Mouse (Mus musculus): ENCODE data around the gene Rtl5.

Gene Rtl5

GRCm38 (mm10) chrX:102036866-102037361 is 34.2 kb downstream of the Rtl5 start:
- no peaks in the 10 kb centered on the region for H3K27me3 ChIP-seq (ENCODE audit: insufficient read depth, low read length)
- H3K4me3 ChIP-seq (replicated peaks; ENCODE audit: low read length), result no peak overlapping the region
- TF ChIP-seq CTCF (conservative IDR thresholded peaks at IDR 0.05; ENCODE audit: low read length) (no peak), POU5F1 (IDR thresholded peaks at IDR 0.05; ENCODE audit: borderline replicate concordance, low read length) (no peak), NANOG (IDR thresholded peaks at IDR 0.05; ENCODE audit: borderline replicate concordance, low read length) (no peak)
- H3K36me3 ChIP-seq (ENCODE audit: insufficient read depth, low read length), result no peaks in the 10 kb centered on the region
- peaks cover 26% of the 10 kb centered on the region for H3K4me1 ChIP-seq (replicated peaks; ENCODE audit: low read depth, low read length)
- H3K9me3 ChIP-seq (ENCODE audit: low read length), result no peaks in the 10 kb centered on the region

GRCm38 (mm10) chrX:102035671-102036070 is 35.4 kb downstream of the Rtl5 start:
- no peak for TF ChIP-seq POU5F1 (IDR thresholded peaks at IDR 0.05; ENCODE audit: borderline replicate concordance, low read length)
- no peak for TF ChIP-seq NANOG (IDR thresholded peaks at IDR 0.05; ENCODE audit: borderline replicate concordance, low read length)
- TF ChIP-seq CTCF (conservative IDR thresholded peaks at IDR 0.05; ENCODE audit: low read length), result no peak
- no peaks in the 10 kb centered on the region for H3K36me3 ChIP-seq (ENCODE audit: insufficient read depth, low read length)
- no peaks in the 10 kb centered on the region for H3K9me3 ChIP-seq (ENCODE audit: low read length)
- peaks cover 31% of the 10 kb centered on the region for H3K4me1 ChIP-seq (replicated peaks; ENCODE audit: low read depth, low read length)
- no peak overlapping the region for H3K4me3 ChIP-seq (replicated peaks; ENCODE audit: low read length)
- no peaks in the 10 kb centered on the region for H3K27me3 ChIP-seq (ENCODE audit: insufficient read depth, low read length)

- H3K27me3 ChIP-seq (ENCODE audit: insufficient read depth, low read length), result no peaks in the 10 kb centered on the region
- TF ChIP-seq NANOG (IDR thresholded peaks at IDR 0.05; ENCODE audit: borderline replicate concordance, low read length) (no peak), POU5F1 (IDR thresholded peaks at IDR 0.05; ENCODE audit: borderline replicate concordance, low read length) (no peak), CTCF (conservative IDR thresholded peaks at IDR 0.05; ENCODE audit: low read length) (no peak)
- no peak overlapping the region for H3K4me3 ChIP-seq (replicated peaks; ENCODE audit: low read length)
- H3K9me3 ChIP-seq (ENCODE audit: low read length), result no peaks in the 10 kb centered on the region
- H3K4me1 ChIP-seq (replicated peaks; ENCODE audit: low read depth, low read length), result peaks cover 31% of the 10 kb centered on the region
- H3K36me3 ChIP-seq (ENCODE audit: insufficient read depth, low read length), result no peaks in the 10 kb centered on the region
Observed at GRCm38 (mm10) chrX:102033566-102033965, 37.5 kb downstream of the Rtl5 start.

GRCm38 (mm10) chrX:102032431-102032830 is 38.7 kb downstream of the Rtl5 start:
- Histone ChIP-seq H3K4me3 (replicated peaks; ENCODE audit: low read length) (no peak overlapping the region), H3K27me3 (ENCODE audit: insufficient read depth, low read length) (no peaks in the 10 kb centered on the region), H3K9me3 (ENCODE audit: low read length) (no peaks in the 10 kb centered on the region), H3K36me3 (ENCODE audit: insufficient read depth, low read length) (no peaks in the 10 kb centered on the region), H3K4me1 (replicated peaks; ENCODE audit: low read depth, low read length) (peaks cover 31% of the 10 kb centered on the region)
- TF ChIP-seq CTCF (conservative IDR thresholded peaks at IDR 0.05; ENCODE audit: low read length), result no peak
- no peak for TF ChIP-seq POU5F1 (IDR thresholded peaks at IDR 0.05; ENCODE audit: borderline replicate concordance, low read length)
- TF ChIP-seq NANOG (IDR thresholded peaks at IDR 0.05; ENCODE audit: borderline replicate concordance, low read length), result no peak

DNA sequence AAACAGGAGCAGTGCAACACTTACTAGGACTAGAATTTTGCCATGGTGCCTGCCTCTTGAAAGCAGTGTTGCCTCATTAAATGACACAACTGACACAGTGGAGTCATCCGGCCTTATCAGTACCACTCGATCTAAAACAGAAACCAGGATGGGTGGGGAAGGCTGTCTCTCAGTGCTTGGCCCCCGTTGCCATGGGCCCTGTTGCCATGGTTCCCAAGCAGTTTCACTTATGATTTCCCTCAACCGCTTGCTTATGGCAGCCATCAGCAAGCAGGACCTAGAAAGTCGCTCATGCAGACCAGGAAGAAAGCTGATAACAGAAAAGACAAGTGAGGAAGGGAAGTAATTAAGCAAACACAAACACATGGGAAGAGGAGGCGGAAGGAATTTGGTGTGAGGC is 39.3 kb downstream of the Rtl5 start:
- Histone ChIP-seq H3K9me3 (ENCODE audit: low read length) (no peaks in the 10 kb centered on the region), H3K36me3 (ENCODE audit: insufficient read depth, low read length) (no peaks in the 10 kb centered on the region), H3K4me1 (replicated peaks; ENCODE audit: low read depth, low read length) (peaks cover 31% of the 10 kb centered on the region), H3K27me3 (ENCODE audit: insufficient read depth, low read length) (no peaks in the 10 kb centered on the region), H3K4me3 (replicated peaks; ENCODE audit: low read length) (no peak overlapping the region)
- TF ChIP-seq NANOG (IDR thresholded peaks at IDR 0.05; ENCODE audit: borderline replicate concordance, low read length) (no peak), CTCF (conservative IDR thresholded peaks at IDR 0.05; ENCODE audit: low read length) (no peak), POU5F1 (IDR thresholded peaks at IDR 0.05; ENCODE audit: borderline replicate concordance, low read length) (no peak)

DNA sequence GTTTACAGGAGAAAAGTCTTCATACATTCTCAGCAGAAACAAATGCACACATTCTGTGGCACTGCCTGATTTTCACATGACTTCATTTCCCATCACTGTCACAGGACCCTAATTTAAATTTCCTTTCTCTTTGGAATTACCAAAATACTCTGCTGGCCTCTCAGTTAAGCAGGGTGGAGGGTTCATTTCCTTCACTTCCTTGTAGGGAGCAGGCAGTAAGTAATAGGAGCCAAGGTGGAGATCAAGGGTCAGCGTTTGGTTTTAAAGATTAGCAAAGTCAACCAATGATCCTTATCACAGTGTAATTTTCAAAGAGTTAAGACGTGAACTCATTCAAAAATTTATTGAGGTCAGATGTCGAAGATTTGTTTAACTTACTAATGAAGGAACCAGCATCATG is 46.1 kb downstream of the Rtl5 start:
- Histone ChIP-seq H3K36me3 (ENCODE audit: insufficient read depth, low read length) (no peaks in the 10 kb centered on the region), H3K4me1 (replicated peaks; ENCODE audit: low read depth, low read length) (no peaks in the 10 kb centered on the region), H3K27me3 (ENCODE audit: insufficient read depth, low read length) (no peaks in the 10 kb centered on the region), H3K9me3 (ENCODE audit: low read length) (no peaks in the 10 kb centered on the region), H3K4me3 (replicated peaks; ENCODE audit: low read length) (no peak overlapping the region)
- TF ChIP-seq POU5F1 (IDR thresholded peaks at IDR 0.05; ENCODE audit: borderline replicate concordance, low read length) (no peak), NANOG (IDR thresholded peaks at IDR 0.05; ENCODE audit: borderline replicate concordance, low read length) (no peak), CTCF (conservative IDR thresholded peaks at IDR 0.05; ENCODE audit: low read length) (no peak)

DNA sequence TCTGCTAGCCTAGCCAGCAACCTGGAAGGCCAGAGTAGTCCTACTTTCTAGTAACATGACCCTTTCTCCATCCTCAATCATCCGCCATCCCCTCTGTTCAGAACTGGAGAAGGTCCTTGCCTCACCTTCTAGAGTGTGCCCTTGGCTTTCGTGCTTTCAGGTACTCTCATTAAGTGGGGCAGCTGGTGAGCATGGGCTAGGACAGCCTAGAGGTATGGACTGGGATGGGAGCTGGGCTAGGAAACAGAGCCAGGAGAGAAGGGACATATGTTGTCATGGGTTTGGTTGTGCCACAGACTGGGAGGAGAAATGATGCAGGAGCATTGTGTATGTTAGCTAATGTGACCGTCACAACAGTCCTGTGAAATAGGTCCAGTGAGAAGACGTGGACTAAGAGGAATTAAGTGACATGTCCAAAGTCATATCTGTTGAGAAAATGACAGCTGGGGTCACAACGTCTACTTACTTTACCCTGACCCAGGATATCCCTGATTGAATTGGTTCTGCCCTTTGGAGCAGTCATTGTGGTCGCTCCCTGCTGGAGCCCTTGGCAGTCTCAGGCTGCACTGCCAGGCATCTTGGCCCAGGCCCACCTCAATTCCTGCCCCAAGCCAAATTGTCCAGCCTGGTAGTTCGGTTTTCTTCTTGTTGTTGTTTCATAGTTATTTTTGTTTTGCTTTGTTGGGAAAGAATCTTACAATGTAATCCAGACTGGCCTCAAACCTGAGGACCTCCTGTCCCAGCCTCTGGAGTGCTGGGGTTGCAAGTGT is 51.4 kb downstream of the Rtl5 start:
- Histone ChIP-seq H3K9me3 (ENCODE audit: low read length) (0 out of 2 replicates have a peak, but pooled peaks cover 4% of the 10 kb centered on the region), H3K27me3 (ENCODE audit: insufficient read depth, low read length) (no peaks in the 10 kb centered on the region), H3K36me3 (ENCODE audit: insufficient read depth, low read length) (no peaks in the 10 kb centered on the region), H3K4me3 (replicated peaks; ENCODE audit: low read length) (no peak overlapping the region), H3K4me1 (replicated peaks; ENCODE audit: low read depth, low read length) (peaks cover 19% of the 10 kb centered on the region)
- no peak for TF ChIP-seq POU5F1 (IDR thresholded peaks at IDR 0.05; ENCODE audit: borderline replicate concordance, low read length)
- TF ChIP-seq NANOG (IDR thresholded peaks at IDR 0.05; ENCODE audit: borderline replicate concordance, low read length), result no peak
- TF ChIP-seq CTCF (conservative IDR thresholded peaks at IDR 0.05; ENCODE audit: low read length), result no peak

- Histone ChIP-seq H3K9me3 (ENCODE audit: low read length) (0 out of 2 replicates have a peak, but pooled peaks cover 4% of the 10 kb centered on the region), H3K36me3 (ENCODE audit: insufficient read depth, low read length) (no peaks in the 10 kb centered on the region), H3K4me3 (replicated peaks; ENCODE audit: low read length) (no peak overlapping the region), H3K27me3 (ENCODE audit: insufficient read depth, low read length) (no peaks in the 10 kb centered on the region), H3K4me1 (replicated peaks; ENCODE audit: low read depth, low read length) (peaks cover 19% of the 10 kb centered on the region)
- no peak for TF ChIP-seq POU5F1 (IDR thresholded peaks at IDR 0.05; ENCODE audit: borderline replicate concordance, low read length)
- no peak for TF ChIP-seq CTCF (conservative IDR thresholded peaks at IDR 0.05; ENCODE audit: low read length)
- TF ChIP-seq NANOG (IDR thresholded peaks at IDR 0.05; ENCODE audit: borderline replicate concordance, low read length), result no peak
Observed at GRCm38 (mm10) chrX:102018890-102019289, 52.2 kb downstream of the Rtl5 start.
